Mouse (Mus musculus) forebrain, embryonic 16.5 days (tissue): ENCODE measurements at regions not wholly inside any gene's neighbourhood (a gene's known extent, or its start where the extent isn't known, plus 50 kb on each side); places are given as distances from the start of the nearest gene placed in this dataset.
"Not testable (repeated sequence)": the region's sequence is repeated elsewhere in the genome, so short reads cannot be mapped to it uniquely, and the experiment has no call there.

Experiments used
- ATAC-seq: fragments of 200-750 bp; cut with Nextera tagmentation; 2 replicates; pipeline ENCODE4 v1.8.0; 2017; ENCODE audit warnings: mild to moderate bottlenecking, moderate library complexity
- H3K27ac ChIP-seq: fragments of 300-500 bp; sonication (generic); 2 replicates; pipeline ENCODE4 v1.5.1; 2014; ENCODE audit warnings: low read length, control low read depth
- H3K27me3 ChIP-seq: fragments of 300-500 bp; sonication (generic); replicated peaks from 2 replicates; pipeline ENCODE4 v1.6.1; 2014; ENCODE audit warnings: low read length; ENCODE audit not compliant: control insufficient read depth, insufficient read depth
- H3K36me3 ChIP-seq: fragments of 300-500 bp; sonication (generic); 2 replicates; pipeline ENCODE4 v1.6.1; 2014; ENCODE audit not compliant: control insufficient read depth, insufficient read depth
- H3K4me1 ChIP-seq: fragments of 300-500 bp; sonication (generic); replicated peaks from 2 replicates; pipeline ENCODE4 v1.6.1; 2014; ENCODE audit warnings: low read length; ENCODE audit not compliant: control insufficient read depth, insufficient read depth
- H3K4me2 ChIP-seq: fragments of 300-500 bp; sonication (generic); 2 replicates; pipeline ENCODE4 v1.6.1; 2014; ENCODE audit warnings: mild to moderate bottlenecking, low read length, control low read depth
- H3K4me3 ChIP-seq: fragments of 300-500 bp; sonication (generic); replicated peaks from 2 replicates; pipeline ENCODE4 v1.5.1; 2014; ENCODE audit warnings: mild to moderate bottlenecking, low read length, control low read depth
- H3K9ac ChIP-seq: fragments of 300-500 bp; sonication (generic); replicated peaks from 2 replicates; pipeline ENCODE4 v1.6.1; 2014; ENCODE audit warnings: low read depth, low read length, control low read depth
- H3K9me3 ChIP-seq: fragments of 300-500 bp; sonication (generic); 2 replicates; pipeline ENCODE4 v1.6.1; 2016; ENCODE audit warnings: low read length; ENCODE audit not compliant: control insufficient read depth
- WGBS: fragments of 180-500 bp; shearing (Covaris S2); extraction: QIAGEN DNeasy Blood & Tissue Kit; methylation state at CpG from one replicate; pipeline ENCODE4 v1.1.7; 2014; 5-methylcytosine and 5-hydroxymethylcytosine counted together

DNA sequence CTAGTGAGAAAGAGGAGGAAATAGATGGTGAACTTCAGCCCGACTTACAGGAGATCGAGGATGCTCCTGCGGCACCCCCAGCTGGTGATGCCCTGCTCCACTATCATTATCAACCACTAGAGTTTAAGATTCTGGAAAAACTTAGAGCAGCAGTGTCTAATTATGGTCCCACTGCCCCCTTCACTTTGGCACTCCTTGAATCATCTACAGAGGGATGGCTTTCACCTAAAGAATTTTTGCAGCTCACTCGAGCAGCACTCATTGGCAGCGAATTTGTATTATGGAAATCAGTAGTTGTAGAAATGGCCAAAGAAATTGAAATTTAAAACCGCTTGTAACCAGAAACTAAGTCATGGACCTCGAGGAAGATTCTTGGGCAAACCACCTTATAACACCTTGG is 1229.1 kb upstream of the Arrdc3 start:
- H3K4me3 ChIP-seq = no peak overlapping the region
- no peak overlapping the region for H3K9ac ChIP-seq
- no peaks in the 10 kb centered on the region for H3K9me3 ChIP-seq
- peak; percentile 61 for ATAC-seq
- no peaks in the 10 kb centered on the region for H3K4me1 ChIP-seq
- H3K4me2 ChIP-seq = no peak overlapping the region
- no peak overlapping the region for H3K27ac ChIP-seq
- H3K27me3 ChIP-seq = no peaks in the 10 kb centered on the region
- no peaks in the 10 kb centered on the region for H3K36me3 ChIP-seq
- WGBS = 65% methylated on average over 7 of the region's 7 CpGs

DNA sequence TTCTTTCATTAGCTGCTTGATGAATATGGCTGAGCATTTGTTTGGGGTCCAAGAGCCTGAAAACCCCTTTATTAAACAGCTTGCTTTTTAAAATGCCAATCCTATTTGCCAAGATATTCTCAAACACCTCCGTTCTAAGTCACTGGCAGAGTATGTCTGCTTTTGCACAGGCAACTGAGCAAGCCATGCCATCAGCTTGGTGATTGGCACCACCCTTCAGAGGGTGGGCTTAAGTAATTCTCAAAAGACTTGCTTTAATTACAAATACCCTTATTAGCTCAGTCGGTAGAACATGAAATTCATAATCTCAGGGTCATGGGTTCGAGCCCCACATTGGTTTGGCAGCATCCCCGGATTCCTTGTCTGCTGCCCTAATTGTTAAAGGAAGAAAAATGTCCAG is 1228.5 kb upstream of the Arrdc3 start:
- ATAC-seq = peak; percentile 95
- Histone ChIP-seq H3K9me3 (no peaks in the 10 kb centered on the region), H3K27me3 (no peaks in the 10 kb centered on the region), H3K4me3 (no peak overlapping the region), H3K9ac (no peak overlapping the region), H3K4me2 (no peak overlapping the region), H3K36me3 (no peaks in the 10 kb centered on the region), H3K27ac (no peak overlapping the region), H3K4me1 (no peaks in the 10 kb centered on the region)
- 53% methylated on average over 4 of the region's 4 CpGs for WGBS

DNA sequence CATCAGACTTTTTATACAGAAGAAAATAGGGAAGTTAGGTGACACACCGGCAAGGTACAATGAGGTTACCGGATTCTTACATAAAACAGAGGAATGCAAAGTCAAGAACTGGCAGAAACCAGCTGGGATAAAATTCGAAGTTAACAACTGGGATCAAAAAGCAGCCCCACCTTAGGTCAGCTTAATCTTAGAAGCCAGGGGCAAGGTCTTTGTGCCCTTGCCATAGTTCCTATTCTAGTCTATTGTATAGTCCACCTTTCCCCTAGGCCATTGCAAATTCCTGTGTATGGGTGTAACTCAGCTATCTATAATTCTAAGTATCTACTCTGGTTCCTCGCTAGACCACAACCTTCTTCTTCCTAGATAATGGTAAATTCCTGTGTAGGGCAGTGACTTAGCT is 1214.4 kb upstream of the Arrdc3 start:
- H3K36me3 ChIP-seq, H3K27ac ChIP-seq, H3K9ac ChIP-seq, H3K9me3 ChIP-seq, H3K4me1 ChIP-seq, H3K27me3 ChIP-seq, H3K4me2 ChIP-seq, H3K4me3 ChIP-seq, ATAC-seq: not testable (repeated sequence)
- WGBS = 88% methylated on average over 4 of the region's 4 CpGs

DNA sequence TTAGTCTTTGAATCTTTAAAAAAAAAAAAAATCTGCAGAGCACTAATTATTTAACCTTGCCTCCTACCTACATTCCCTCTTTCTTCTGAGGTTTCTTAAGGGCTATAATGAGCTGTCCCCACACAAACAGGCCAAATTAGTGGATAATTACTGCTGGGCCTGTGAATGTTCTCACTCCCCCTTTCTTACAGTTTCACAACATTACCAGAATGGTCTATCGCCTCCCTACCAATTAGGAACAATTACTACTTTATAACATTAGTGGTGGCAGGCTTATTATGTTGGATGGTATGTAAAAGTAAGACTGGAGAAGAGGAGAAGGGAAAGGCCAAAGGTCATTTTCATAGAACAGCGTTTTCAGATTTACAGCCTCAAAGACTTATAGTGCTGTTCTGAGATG is 1209.8 kb upstream of the Arrdc3 start:
- Histone ChIP-seq H3K4me3 (no peak overlapping the region), H3K27me3 (no peaks in the 10 kb centered on the region), H3K9me3 (0 out of 2 replicates have a peak, but pooled peaks cover 3% of the 10 kb centered on the region), H3K4me2 (no peak overlapping the region), H3K9ac (no peak overlapping the region), H3K36me3 (no peaks in the 10 kb centered on the region), H3K4me1 (no peaks in the 10 kb centered on the region), H3K27ac (no peak overlapping the region)
- 12% methylated on average over 2 of the region's 2 CpGs for WGBS
- peak; percentile 88 for ATAC-seq

DNA sequence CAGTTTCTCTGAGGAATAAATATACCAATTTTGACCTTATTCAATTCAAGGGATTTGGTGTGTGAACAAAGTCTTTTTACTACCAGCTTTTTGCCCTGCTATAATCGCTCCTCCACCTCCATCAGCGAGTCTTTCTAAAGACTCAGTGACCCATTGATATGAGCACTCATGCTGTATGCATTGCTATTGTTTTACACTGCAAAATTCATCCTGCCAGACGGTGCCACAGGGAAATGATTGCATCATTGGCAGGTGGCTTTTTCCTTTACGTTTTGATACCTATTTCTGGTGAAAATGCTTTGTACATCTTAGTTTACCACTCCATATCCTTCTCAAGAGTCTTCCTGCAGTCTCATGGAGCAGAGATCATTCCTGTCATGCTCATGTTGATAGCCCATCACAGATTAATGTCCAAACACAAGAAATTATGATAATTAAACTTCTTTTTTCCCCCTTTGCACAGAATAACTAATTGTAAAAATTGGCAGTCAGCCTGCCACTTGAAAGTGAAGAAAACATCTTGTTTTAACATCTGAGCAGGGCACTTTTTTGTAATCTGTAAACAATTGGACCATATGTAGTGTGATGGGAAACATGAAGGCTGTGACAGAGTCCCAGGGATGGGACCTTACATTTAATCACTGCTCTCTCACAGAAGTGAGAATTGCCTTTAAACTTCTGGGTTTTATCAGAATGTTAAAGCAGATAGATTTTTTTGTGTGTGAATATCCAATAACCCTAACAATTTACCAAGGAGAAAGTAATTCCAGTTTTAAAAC is 1185.1 kb upstream of the Arrdc3 start:
- no peaks in the 10 kb centered on the region for H3K27me3 ChIP-seq
- no peak overlapping the region for H3K4me3 ChIP-seq
- H3K27ac ChIP-seq = peak overlapping the region; percentile 42

DNA sequence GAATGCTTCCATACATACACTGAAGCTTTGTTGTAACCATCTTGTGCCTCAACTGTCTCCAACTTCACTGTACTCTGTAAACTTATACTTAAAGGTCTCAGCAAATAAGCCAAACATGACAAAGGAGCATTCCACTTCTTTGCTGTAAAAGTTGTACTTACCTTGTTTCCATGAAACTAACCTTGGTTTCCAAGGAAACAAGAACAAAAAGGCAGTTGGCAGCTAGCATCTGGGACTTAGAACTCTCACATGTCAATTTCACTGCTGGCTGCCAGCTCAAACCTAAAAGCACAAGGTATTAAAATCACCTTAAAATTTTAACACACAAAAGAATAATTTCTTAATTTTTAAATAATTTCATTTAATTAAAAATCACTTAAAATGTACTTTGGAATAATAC is 1183.7 kb upstream of the Arrdc3 start:
- ATAC-seq = no peak

More for the DNA sequence above, 1185.1 kb upstream of the Arrdc3 start:
- WGBS = 6% methylated on average over 4 of the region's 4 CpGs
- Histone ChIP-seq H3K36me3 (no peaks in the 10 kb centered on the region), H3K4me2 (no peak overlapping the region), H3K9ac (no peak overlapping the region), H3K9me3 (no peaks in the 10 kb centered on the region), H3K4me1 (peaks cover 4% of the 10 kb centered on the region)
- ATAC-seq = peak; percentile 96

More for the DNA sequence above, 1183.7 kb upstream of the Arrdc3 start:
- H3K4me1 ChIP-seq = peaks cover 4% of the 10 kb centered on the region
- H3K9me3 ChIP-seq = no peaks in the 10 kb centered on the region
- no peak overlapping the region for H3K9ac ChIP-seq
- no peak overlapping the region for H3K27ac ChIP-seq
- no peaks in the 10 kb centered on the region for H3K36me3 ChIP-seq
- H3K4me3 ChIP-seq = no peak overlapping the region
- no peak overlapping the region for H3K4me2 ChIP-seq
- H3K27me3 ChIP-seq = no peaks in the 10 kb centered on the region
